Mouse (Mus musculus): ENCODE measurements around the gene Clec2e. TPM values are rescaled to one million over a fixed set of nuclear protein-coding genes. Genes with fewer than 3 reads are reported as not detected.
"Not testable (repeated sequence)": the region's sequence is repeated elsewhere in the genome, so short reads cannot be mapped to it uniquely, and the experiment has no call there.

Clec2e gene
- total RNA-seq, 2 experiments from 2014 or later: 0.11 to 0.23 TPM

DNA sequence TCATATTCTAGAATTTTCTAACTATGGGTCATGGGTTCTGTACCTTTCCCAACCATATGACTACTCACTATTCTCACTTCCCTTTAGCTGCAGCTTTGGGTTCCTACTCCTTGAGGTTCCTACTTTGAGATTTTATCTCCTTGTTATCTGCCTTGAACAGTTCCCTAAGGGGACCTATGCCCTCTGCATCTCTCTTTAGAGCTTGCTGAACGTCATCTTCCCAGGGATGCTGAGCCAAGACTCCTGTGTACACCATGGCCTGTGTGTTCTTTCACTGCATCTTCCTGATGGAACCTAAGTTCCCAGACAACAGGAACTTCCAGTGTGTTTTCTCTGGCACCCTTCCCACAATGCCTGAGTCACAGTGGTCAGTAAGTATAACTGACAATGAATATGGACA is 2.8 kb downstream of the Clec2e start:
- peak; percentile 28 for DNase-seq
- no peak overlapping the region for H3K4me3 ChIP-seq
- peak overlapping the region; percentile 63 for H3K27ac ChIP-seq
- TF ChIP-seq CTCF (IDR thresholded peaks at IDR 0.05): no peak
- intact Hi-C loops (cut with DNase I): loop anchor here (10.0 kb wide), 1 partner anchor 267 kb away; no protein-coding TSS in a partner anchor

DNA sequence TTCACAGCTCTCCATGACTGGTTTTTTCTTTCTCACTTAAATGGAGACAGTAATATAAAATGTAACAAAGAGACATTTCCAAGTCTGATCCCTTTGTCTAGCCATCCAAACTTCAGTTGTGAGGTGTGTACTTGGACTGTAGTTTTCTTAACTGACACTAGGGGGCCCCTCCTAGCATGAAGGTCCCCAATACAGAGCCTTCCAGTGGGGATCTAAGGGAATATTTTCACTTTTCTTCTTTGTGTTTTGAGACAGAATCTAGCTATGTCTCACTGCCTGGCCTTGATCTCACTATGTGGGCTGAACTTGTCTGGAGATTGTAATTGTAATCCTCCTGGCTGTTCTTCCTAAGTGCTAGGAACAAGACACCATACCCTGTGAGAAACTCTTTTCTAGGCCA is 5.5 kb downstream of the Clec2e start:
- TF ChIP-seq CTCF (IDR thresholded peaks at IDR 0.05): peak; percentile 94; the same call in 1 of the 2 replicates
- peak overlapping the region; percentile 73 for H3K27ac ChIP-seq
- H3K4me3 ChIP-seq: no peak overlapping the region
- DNase-seq: no peak
- intact Hi-C loops (cut with DNase I): loop anchor here (2.0 to 10.0 kb wide), 2 partner anchors 144 to 270 kb away; no protein-coding TSS in a partner anchor

DNA sequence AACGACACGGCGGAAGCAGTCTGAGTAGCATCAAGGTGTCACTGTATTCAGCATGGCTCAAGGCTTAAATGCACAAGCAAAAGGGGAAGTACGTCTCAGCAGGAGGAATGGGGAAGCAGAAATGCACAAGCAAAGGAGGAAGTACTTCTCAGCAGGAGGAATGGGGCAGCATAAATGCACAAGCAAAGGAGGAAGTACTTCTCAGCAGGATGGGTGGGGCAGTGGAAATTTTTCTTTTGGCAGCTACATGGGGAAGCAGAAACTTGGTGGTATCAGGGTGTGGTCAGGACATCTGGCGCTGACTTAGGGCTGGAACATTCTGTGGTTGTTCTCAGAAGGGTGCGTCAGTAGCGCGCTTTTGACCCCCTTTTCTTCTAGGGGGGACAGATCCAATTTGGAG is 12.1 kb downstream of the Clec2e start:
- not testable (repeated sequence) for H3K27ac ChIP-seq, H3K4me3 ChIP-seq, DNase-seq
- intact Hi-C loops (cut with DNase I): loop anchor here (1.0 to 5.0 kb wide), 2 partner anchors 167 to 236 kb away; no protein-coding TSS in a partner anchor

DNA sequence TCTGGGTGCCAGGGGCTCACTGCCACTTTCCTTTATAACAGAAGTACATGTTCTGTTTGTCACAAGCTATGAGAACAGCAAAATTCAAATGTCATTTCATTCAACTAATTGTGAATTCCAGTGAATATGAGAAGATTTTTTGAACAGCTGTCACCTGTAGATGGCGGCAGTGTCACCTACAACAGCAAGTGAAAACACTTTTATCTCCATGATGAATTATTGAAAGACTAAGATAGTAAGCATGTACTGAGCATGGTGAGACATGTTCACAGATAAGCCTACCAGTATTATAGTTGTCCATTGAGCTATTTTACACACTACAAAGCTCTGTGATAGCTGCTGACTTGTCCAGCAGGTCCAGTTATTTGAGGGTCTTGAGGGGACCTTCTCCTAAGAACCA is 12.6 kb downstream of the Clec2e start:
- intact Hi-C loops (cut with DNase I): loop anchor here (1.0 to 5.0 kb wide), 2 partner anchors 167 to 236 kb away; no protein-coding TSS in a partner anchor
- TF ChIP-seq CTCF (IDR thresholded peaks at IDR 0.05): peak; percentile 82
- peak; percentile 61 for DNase-seq
- no peak overlapping the region for H3K27ac ChIP-seq
- no peak overlapping the region for H3K4me3 ChIP-seq

DNA sequence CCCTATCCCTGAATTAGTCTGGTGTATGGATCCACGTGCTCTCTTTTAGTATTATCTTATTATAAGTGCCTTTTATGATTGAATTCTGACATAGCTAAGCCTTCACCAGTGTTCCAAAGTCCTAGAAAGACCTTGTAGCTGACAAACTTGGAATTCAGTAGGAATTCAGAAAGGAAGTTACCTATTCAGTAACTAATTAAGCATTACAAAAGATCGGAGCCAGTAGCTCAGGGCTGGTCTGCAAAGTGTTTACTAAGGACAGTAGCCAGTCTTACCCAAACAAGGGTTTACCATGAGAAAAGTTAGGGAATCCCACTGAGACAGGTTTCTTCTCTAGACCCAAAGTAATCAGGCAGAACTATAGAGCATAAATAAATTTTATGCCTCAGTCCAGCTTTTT is 14.7 kb downstream of the Clec2e start:
- intact Hi-C loops (cut with DNase I): loop anchor here (5.0 kb wide), 1 partner anchor 234 kb away; no protein-coding TSS in a partner anchor

DNA sequence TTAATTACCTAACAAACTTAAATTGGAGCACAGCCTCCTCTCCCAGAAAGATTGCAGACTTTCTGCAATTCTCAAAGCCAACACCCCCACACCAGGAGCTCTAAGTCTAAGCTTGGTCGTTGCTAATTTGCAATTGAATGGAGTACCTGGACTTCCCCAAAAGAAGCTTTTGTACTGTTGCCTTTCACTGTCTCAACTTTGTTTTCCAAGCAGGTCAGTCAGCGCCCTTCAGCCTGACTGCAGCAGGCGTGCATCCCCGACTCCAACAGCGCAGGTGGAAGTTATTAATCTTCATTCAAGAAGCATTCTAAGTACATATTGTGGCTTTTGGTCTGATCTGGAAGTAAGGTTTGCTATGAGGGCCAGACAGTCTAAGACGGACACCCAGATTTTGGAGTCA is 15.6 kb downstream of the Clec2e start:
- Histone ChIP-seq H3K27ac (no peak overlapping the region), H3K4me3 (no peak overlapping the region)
- no peak for TF ChIP-seq CTCF (IDR thresholded peaks at IDR 0.05)
- intact Hi-C loops (cut with DNase I): loop anchor here (5.0 kb wide), 1 partner anchor 233 kb away; no protein-coding TSS in a partner anchor
- no peak for DNase-seq

More for the DNA sequence above, 14.7 kb downstream of the Clec2e start:
- not testable (repeated sequence) for DNase-seq, H3K4me3 ChIP-seq, H3K27ac ChIP-seq

DNA sequence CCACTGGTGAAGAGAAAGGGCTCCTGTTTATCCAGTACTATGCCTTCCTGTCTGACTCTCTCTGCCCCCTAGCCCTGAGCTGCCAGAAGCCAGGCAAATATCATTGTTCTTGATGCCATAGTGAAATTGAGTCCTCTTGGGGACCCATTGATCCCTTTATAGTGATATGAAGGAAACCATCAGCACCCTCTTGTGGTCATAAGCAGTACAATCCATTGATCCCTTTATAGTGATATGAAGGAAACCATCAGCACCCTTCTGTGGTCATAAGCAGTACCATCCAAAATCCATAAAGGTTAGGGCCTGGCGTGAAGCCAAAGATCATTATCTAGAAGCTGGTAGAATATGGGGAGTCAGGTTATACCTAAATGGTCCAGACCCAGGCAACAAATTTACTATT is 33.7 kb downstream of the Clec2e start:
- Histone ChIP-seq H3K27ac (no peak overlapping the region), H3K4me3 (no peak overlapping the region)
- no peak for DNase-seq
- intact Hi-C loops (cut with DNase I): loop anchor here (2.0 to 5.0 kb wide), 2 partner anchors 35 to 212 kb away; no protein-coding TSS in a partner anchor
- TF ChIP-seq CTCF (IDR thresholded peaks at IDR 0.05): peak; percentile 67

DNA sequence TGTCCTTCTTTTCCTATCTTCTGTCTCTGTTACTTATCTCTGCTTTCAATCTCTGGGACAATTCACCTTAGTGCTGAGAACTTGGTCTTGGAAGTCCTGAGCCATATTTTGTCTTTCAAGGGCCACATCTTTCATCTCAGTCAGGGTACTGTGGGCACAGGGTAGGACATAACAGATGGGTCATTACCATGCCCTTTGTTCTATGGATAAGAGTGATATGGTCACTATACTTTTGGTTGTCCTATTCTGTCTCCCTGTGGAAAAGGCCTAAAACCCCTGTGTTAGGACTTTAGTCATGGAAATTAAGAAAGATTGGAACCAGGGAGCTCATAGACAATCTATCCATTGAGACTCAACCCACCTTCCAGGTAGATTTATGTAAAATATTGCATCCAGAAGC is 34.2 kb downstream of the Clec2e start:
- Histone ChIP-seq H3K4me3 (no peak overlapping the region), H3K27ac (no peak overlapping the region)
- no peak for DNase-seq
- intact Hi-C loops (cut with DNase I): loop anchor here (2.0 to 5.0 kb wide), 2 partner anchors 34 to 212 kb away; no protein-coding TSS in a partner anchor
- no peak for TF ChIP-seq CTCF (IDR thresholded peaks at IDR 0.05)

DNA sequence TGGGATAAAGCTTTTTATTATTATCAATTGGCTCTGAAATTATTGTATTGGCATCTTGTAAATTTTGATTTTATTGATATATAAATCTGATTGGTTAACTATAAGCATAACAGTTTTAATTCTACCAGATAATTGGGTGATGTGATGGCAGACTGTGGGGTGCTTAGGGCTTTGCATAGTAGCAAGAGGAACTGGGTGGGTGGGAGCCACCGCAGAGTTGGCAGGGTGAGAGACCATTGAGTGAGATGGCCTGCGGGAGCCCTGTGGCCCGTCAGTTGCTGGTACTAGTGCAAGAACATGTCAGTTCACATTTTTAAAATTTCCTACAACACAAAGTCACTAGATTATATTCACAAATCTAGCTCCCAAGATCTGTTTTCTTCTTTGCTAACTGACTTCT is 34.9 kb downstream of the Clec2e start:
- intact Hi-C loops (cut with DNase I): loop anchor here (2.0 to 5.0 kb wide), 2 partner anchors 34 to 211 kb away; no protein-coding TSS in a partner anchor
- no peak overlapping the region for H3K27ac ChIP-seq

DNA sequence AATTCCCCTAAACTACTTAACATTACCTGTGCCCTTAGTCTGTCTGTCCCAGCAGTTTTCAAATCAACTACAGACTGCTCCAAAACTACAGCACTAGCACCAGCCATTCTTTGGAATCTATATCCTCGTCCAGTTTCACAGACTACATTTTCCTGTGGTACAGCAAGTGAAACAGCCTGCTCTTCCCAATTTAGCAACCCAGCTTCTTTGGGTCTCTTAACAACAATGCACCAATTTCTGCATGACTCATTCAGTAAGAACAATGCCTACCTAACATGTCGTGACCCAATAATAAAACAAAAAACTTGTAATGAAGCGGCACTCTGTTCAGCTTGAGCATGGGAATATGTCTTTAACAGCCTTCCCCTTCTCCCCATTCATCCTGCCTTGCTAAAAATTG is 35.3 kb downstream of the Clec2e start:
- Histone ChIP-seq H3K27ac (peak overlapping the region; percentile 28; the same call in 1 of the 2 replicates), H3K4me3 (no peak overlapping the region)
- intact Hi-C loops (cut with DNase I): loop anchor here (5.0 kb wide), 1 partner anchor 33 kb away; no protein-coding TSS in a partner anchor
- DNase-seq: no peak
- no peak for TF ChIP-seq CTCF (IDR thresholded peaks at IDR 0.05)

More for the DNA sequence above, 34.9 kb downstream of the Clec2e start:
- DNase-seq: no peak
- TF ChIP-seq CTCF (IDR thresholded peaks at IDR 0.05): no peak
- H3K4me3 ChIP-seq: no peak overlapping the region

DNA sequence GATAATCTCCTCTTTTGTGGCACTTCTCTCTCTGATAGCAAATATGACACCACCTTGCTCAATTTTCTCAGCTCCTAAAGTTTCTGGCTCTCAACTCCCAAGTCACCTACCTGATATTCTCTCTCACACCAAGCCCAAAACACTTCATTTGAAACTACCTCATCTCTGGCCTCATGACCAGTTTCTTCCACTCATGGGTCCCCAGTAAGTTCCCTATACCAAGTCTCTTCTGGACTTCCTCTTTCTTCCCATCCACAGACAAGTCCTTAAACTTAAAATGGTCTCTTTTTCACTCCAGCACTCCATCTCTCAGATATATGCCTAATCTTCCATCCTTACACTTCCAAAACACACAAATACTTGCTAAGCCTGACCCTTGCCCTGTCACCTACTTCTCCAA is 42.7 kb downstream of the Clec2e start:
- intact Hi-C loops (cut with DNase I): loop anchor here (5.0 kb wide), 1 partner anchor 86 kb away; no protein-coding TSS in a partner anchor
- no peak for DNase-seq
- TF ChIP-seq CTCF (IDR thresholded peaks at IDR 0.05): no peak
- no peak overlapping the region for H3K27ac ChIP-seq
- no peak overlapping the region for H3K4me3 ChIP-seq

DNA sequence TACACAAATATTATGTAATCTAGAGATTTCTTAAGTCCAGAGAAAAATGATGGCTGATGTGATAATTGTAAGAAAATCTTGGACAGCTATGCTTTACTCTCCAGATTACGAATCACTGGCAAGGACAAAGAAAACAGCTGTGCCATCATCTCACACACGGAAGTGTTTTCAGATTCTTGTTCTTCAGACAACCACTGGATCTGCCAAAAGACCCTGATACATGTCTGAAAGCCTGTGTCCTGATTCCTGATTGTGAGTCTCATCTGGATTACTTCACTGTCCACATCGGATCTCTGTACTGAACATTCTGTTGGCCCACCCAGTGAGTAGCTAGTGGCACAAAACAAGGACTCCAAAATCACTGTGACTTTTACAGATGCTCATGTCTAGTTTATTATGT is 44.5 kb downstream of the Clec2e start:
- TF ChIP-seq CTCF (IDR thresholded peaks at IDR 0.05): no peak
- DNase-seq: no peak
- H3K27ac ChIP-seq: no peak overlapping the region
- intact Hi-C loops (cut with DNase I): loop anchor here (5.0 kb wide), 1 partner anchor 84 kb away; no protein-coding TSS in a partner anchor
- no peak overlapping the region for H3K4me3 ChIP-seq

DNA sequence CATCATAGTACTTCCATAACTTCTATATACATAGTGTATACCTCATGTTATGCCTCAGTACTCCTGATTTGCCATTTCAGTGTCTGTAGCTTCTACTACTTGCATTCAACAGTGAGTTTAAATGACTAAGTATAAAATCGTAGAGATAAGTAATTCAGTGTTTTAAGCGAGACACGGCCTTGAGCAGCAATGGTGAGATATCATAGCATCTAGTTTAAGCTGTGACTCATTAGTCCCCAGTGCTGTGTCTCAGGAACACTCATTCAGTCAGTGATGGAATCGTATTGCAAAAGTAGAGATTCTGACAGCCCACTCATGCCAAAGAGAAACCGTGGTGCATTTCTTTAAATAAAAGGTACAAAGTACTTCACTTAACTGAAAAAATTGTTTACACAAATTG is 49.0 kb downstream of the Clec2e start:
- Histone ChIP-seq H3K4me3 (no peak overlapping the region), H3K27ac (no peak overlapping the region)
- no peak for TF ChIP-seq CTCF (IDR thresholded peaks at IDR 0.05)
- no peak for DNase-seq
- intact Hi-C loops (cut with DNase I): no loop called here

DNA sequence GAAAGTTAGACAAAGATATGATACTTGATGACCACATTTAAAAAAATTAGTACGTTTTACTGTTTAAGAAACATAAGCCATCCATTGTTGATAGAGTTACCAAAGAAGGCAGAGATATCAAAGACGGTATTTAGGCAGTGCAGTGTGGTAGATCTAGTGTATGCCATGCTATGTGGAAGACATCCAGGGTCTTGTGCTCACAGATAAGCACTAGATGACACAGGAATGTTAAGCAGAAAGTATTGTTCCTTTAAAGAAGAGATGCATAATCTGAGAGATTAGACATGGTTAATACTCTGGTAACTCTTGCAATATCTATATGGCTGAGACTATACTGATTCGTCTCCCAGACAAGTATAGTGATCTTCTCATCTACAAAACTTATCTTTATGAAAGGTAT is 49.6 kb downstream of the Clec2e start:
- no peak overlapping the region for H3K27ac ChIP-seq
- TF ChIP-seq CTCF (IDR thresholded peaks at IDR 0.05): no peak
- intact Hi-C loops (cut with DNase I): no loop called here
- DNase-seq: no peak
- no peak overlapping the region for H3K4me3 ChIP-seq
